8 mouse cellular contexts compared by ENCODE assay signal in the genomic region with DNA sequence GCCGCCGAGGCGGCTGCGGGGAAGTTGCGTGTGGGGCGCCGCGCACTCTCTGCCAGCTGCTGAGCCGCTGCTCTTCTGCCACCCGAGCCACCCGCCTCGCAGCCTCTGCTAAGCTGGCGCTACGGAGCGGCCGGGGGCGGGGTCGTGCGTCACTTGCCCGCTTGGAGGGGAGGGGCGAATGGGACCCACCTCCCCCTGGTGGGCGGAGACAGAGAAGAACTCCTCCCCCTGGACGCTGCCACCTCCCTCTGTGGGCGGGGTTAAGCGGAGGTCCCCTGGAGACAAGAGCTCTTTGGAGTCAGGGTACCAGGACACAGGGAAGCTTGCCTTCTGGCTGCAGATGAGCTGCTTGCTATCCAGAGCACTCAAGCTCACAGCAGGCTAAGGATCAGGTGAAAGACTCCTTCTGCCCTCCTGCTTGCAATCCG. TPM values are rescaled to one million over a fixed set of nuclear protein-coding genes. Genes with fewer than 3 reads are reported as not detected.
DNase-seq lines count a peak whose midpoint lies in the region; ATAC-seq lines count a peak whose summit lies in the region.

A gene (minus strand): TSS at position 151 of the 428 bp plus-strand sequence.

- H3K27me3 ChIP-seq in hindbrain, embryonic 15.5 days = no peaks in the 10 kb centered on the region

- peak; percentile 85 to 91 for DNase-seq in cerebellum, postnatal 36 days
- DNase-seq in gastrocnemius, adult 18-20 months (ENCODE audit: low spot score) = peak; percentile 86
- peak; percentile 90 to 91 for DNase-seq in left cerebral cortex, adult 18-20 months (ENCODE audit: low spot score in 2 of 2)
- peak; percentile 90 for DNase-seq in lung, postnatal 36 days
- DNase-seq in retina, postnatal 1 day = peak; percentile 96
- peak; percentile 80 for DNase-seq in thymus, postnatal 4 days

- H3K4me1 ChIP-seq in hindbrain, embryonic 15.5 days (replicated peaks) = peaks cover 38% of the 10 kb centered on the region

- H3K27ac ChIP-seq in hindbrain, embryonic 15.5 days (replicated peaks) = peak within 1 kb of the TSS; percentile 90

- peak within 1 kb of the TSS; percentile 94 for H3K9ac ChIP-seq in hindbrain, embryonic 15.5 days

- ATAC-seq in activated CD4-positive, CD25-positive, alpha-beta regulatory T cell, adult 4 months = peak; percentile 32
- peak; percentile 97 for ATAC-seq in hindbrain, embryonic 15.5 days (ENCODE audit: low FRiP score, low read depth)

- WGBS in hindbrain, embryonic 15.5 days = 1% methylated on average over 25 of the region's 26 CpGs

- no peaks in the 10 kb centered on the region for H3K36me3 ChIP-seq in hindbrain, embryonic 15.5 days

- no peaks in the 10 kb centered on the region for H3K9me3 ChIP-seq in hindbrain, embryonic 15.5 days

- peak within 1 kb of the TSS; percentile 96 for H3K4me3 ChIP-seq in hindbrain, embryonic 15.5 days

- peak within 1 kb of the TSS; percentile 82 for H3K4me2 ChIP-seq in hindbrain, embryonic 15.5 days

RNA-seq across cellular contexts. Expression of the gene that starts here (rescaled TPM):
- under 1 TPM in 1 of 2 experiments, not detected in 1; 0.13 TPM for polyA plus RNA-seq in activated CD4-positive, CD25-positive, alpha-beta regulatory T cell, adult 4 months (2017; shearing (Covaris generic))
- total RNA-seq in gastrocnemius, adult 18-20 months (2021) = under 1 TPM; 0.68 to 0.90 TPM
- 5.0 and 5.1 TPM in 2 replicates for polyA plus RNA-seq in hindbrain, embryonic 15.5 days (2015; fragmentation: Nextera tagmentation; extraction: Ambion mirVana)
- 100 to 1,000 TPM; 108 to 112 TPM for total RNA-seq in left cerebral cortex, adult 18-20 months (2021)

Comparison
In these comparisons a context has a peak if more than half of its experiments do, and no peak if none do; other contexts are left out.
1. Peak in every context shown above with its lines: DNase-seq, ATAC-seq, H3K4me3 ChIP-seq and H3K27ac ChIP-seq.
2. RNA of the gene that starts here (total RNA-seq): 108 to 112 TPM in left cerebral cortex, adult 18-20 months; 0.68 to 0.90 TPM in gastrocnemius, adult 18-20 months; every median in the first group is over 10 times any median in the second.
3. Peak in ATAC-seq in activated CD4-positive, CD25-positive, alpha-beta regulatory T cell, adult 4 months; RNA of the gene not detected or under 1 TPM.
4. Peak in DNase-seq in gastrocnemius, adult 18-20 months; RNA of the gene not detected or under 1 TPM.